Mouse (Mus musculus): ENCODE data around the gene Zfp518a. TPM values are rescaled to one million over a fixed set of nuclear protein-coding genes. Genes with fewer than 3 reads are reported as not detected.

The Zfp518a gene
- 10.7 and 12.8 TPM in 2 replicates for polyA plus RNA-seq (2015; fragmentation: Nextera tagmentation; extraction: Ambion mirVana)

- peak; percentile 97 for DNase-seq (ENCODE audit: low spot score)
These were observed at the start of gene Zfp518a for GRCm38 (mm10) chr19:40894519-40895392. TSS of gene Zfp518a (plus strand) at chr19:40894705.

GRCm38 (mm10) chr19:40844731-40845130 lies 49.8 kb upstream of the Zfp518a start:
- no peak for DNase-seq (ENCODE audit: low spot score)

GRCm38 (mm10) chr19:40849391-40849790 lies 45.1 kb upstream of the Zfp518a start:
- DNase-seq (ENCODE audit: low spot score): no peak

- no peak for DNase-seq (ENCODE audit: low spot score)
These were observed 35.0 kb upstream of the Zfp518a start for GRCm38 (mm10) chr19:40859555-40859954.

GRCm38 (mm10) chr19:40868284-40868683 lies 26.2 kb upstream of the Zfp518a start:
- DNase-seq (ENCODE audit: low spot score): no peak

GRCm38 (mm10) chr19:40869425-40870105 lies 24.9 kb upstream of the Zfp518a start:
- DNase-seq (ENCODE audit: low spot score): no peak

- DNase-seq (ENCODE audit: low spot score): peak; percentile 96
These were observed 21.4 kb upstream of the Zfp518a start for GRCm38 (mm10) chr19:40872955-40873665.

- no peak for DNase-seq (ENCODE audit: low spot score)
These were observed 12.8 kb upstream of the Zfp518a start for GRCm38 (mm10) chr19:40881700-40882099.

- no peak for DNase-seq (ENCODE audit: low spot score)
These were observed 5.6 kb upstream of the Zfp518a start for GRCm38 (mm10) chr19:40888887-40889286.

- DNase-seq (ENCODE audit: low spot score): no peak
These were observed 416 bp upstream of the Zfp518a start for GRCm38 (mm10) chr19:40894071-40894506.

GRCm38 (mm10) chr19:40895393-40895703 lies 843 bp downstream of the Zfp518a start:
- DNase-seq (ENCODE audit: low spot score): no peak

GRCm38 (mm10) chr19:40931581-40932369 lies 37.3 kb downstream of the Zfp518a start:
- no peak for DNase-seq (ENCODE audit: low spot score)

GRCm38 (mm10) chr19:40935376-40935775 lies 40.9 kb downstream of the Zfp518a start:
- DNase-seq (ENCODE audit: low spot score): no peak

- peak; percentile 67 for DNase-seq (ENCODE audit: low spot score)
These were observed 41.5 kb downstream of the Zfp518a start for GRCm38 (mm10) chr19:40936038-40936437.

GRCm38 (mm10) chr19:40943552-40943951 lies 49.0 kb downstream of the Zfp518a start:
- no peak for DNase-seq (ENCODE audit: low spot score)

- DNase-seq (ENCODE audit: low spot score): no peak
These were observed 52.6 kb downstream of the Zfp518a start for GRCm38 (mm10) chr19:40946937-40947577.

GRCm38 (mm10) chr19:40958981-40959380 lies 64.5 kb downstream of the Zfp518a start:
- DNase-seq (ENCODE audit: low spot score): no peak

- peak; percentile 84 for DNase-seq (ENCODE audit: low spot score)
These were observed 68.5 kb downstream of the Zfp518a start for GRCm38 (mm10) chr19:40962988-40963387.

- DNase-seq (ENCODE audit: low spot score): no peak
These were observed 69.9 kb downstream of the Zfp518a start for GRCm38 (mm10) chr19:40964367-40964891.
